In genomic region chr13:20026612-20027011, GRCm38 (mm10) we compare ENCODE assay signal across 20 mouse cellular contexts.
A peak's percentile ranks its signal among the peaks of the same experiment; 100 is the strongest.
DNase-seq lines count a peak whose midpoint lies in the region; ATAC-seq and TF ChIP-seq lines count a peak whose summit lies in the region.
"Had no signal": no experiment of that assay in that cellular context is flagged by ENCODE, and none has a peak within 500 bp of the region (broad histone marks: within the 10 kb centered on the region; RNA-seq: fewer than 3 reads in every experiment).

No protein-coding gene starts in this region.

- no peak for TF ChIP-seq CTCF in lung, postnatal 0 days (IDR thresholded peaks at IDR 0.05)
- TF ChIP-seq CTCF in intestine, postnatal 0 days (IDR thresholded peaks at IDR 0.05; ENCODE audit: low read depth): no peak

- DNase-seq in lung, postnatal 0 days (ENCODE audit: low spot score): peak; percentile 17
- DNase-seq in lung, postnatal 4 days: no peak
- peak; percentile 28 for DNase-seq in 416B (ENCODE audit: low read depth)
- DNase-seq in yolk sac, embryonic 10.5 days (ENCODE audit: low spot score): no peak
- DNase-seq: adrenal gland, postnatal 10 days; adrenal gland, postnatal 25 days; cerebellum, adult 11 months; cerebellum, adult 18-20 months; cerebellum, adult 8-10 months; cerebellum, adult 9-11 months; cerebellum, postnatal 14 days; cerebellum, postnatal 36 days had no signal

- H3K4me3 ChIP-seq in lung, postnatal 0 days (ENCODE audit: low read depth, low read length): no peak overlapping the region
- H3K4me3 ChIP-seq in intestine, embryonic 15.5 days (replicated peaks): no peak overlapping the region
- H3K4me3 ChIP-seq in intestine, postnatal 0 days (ENCODE audit: low read depth, low read length): no peak overlapping the region
- H3K4me3 ChIP-seq in heart, embryonic 11.5 days (ENCODE audit: low read depth, low read length): no peak overlapping the region
- no peak overlapping the region for H3K4me3 ChIP-seq in heart, embryonic 12.5 days
- H3K4me3 ChIP-seq: embryonic facial prominence, embryonic 10.5 days; embryonic facial prominence, embryonic 12.5 days; forebrain, embryonic 13.5 days; forebrain, embryonic 15.5 days had no signal

- H3K4me1 ChIP-seq in lung, postnatal 0 days (ENCODE audit: insufficient read depth, low read depth, low read length): no peaks in the 10 kb centered on the region; the same call in 1 of the 2 replicates
- H3K4me1 ChIP-seq in intestine, embryonic 15.5 days (replicated peaks): no peaks in the 10 kb centered on the region
- no peaks in the 10 kb centered on the region for H3K4me1 ChIP-seq in intestine, postnatal 0 days (replicated peaks; ENCODE audit: control insufficient read depth, insufficient read depth, low read length)
- no peaks in the 10 kb centered on the region for H3K4me1 ChIP-seq in heart, embryonic 11.5 days (ENCODE audit: control insufficient read depth, insufficient read depth, low read length)
- H3K4me1 ChIP-seq in heart, embryonic 12.5 days (replicated peaks): no peaks in the 10 kb centered on the region
- H3K4me1 ChIP-seq: embryonic facial prominence, embryonic 10.5 days; embryonic facial prominence, embryonic 12.5 days; forebrain, embryonic 13.5 days; forebrain, embryonic 15.5 days had no signal

- no peak overlapping the region for H3K9ac ChIP-seq in lung, postnatal 0 days (replicated peaks; ENCODE audit: low read depth)
- H3K9ac ChIP-seq in intestine, embryonic 15.5 days: no peak overlapping the region
- H3K9ac ChIP-seq in intestine, postnatal 0 days (ENCODE audit: low read depth, low read length): no peak overlapping the region
- no peak overlapping the region for H3K9ac ChIP-seq in heart, embryonic 11.5 days (ENCODE audit: low read depth, low read length)
- H3K9ac ChIP-seq in heart, embryonic 12.5 days: no peak overlapping the region
- H3K9ac ChIP-seq: embryonic facial prominence, embryonic 12.5 days; forebrain, embryonic 13.5 days; forebrain, embryonic 15.5 days had no signal

- no peak overlapping the region for H3K27ac ChIP-seq in lung, postnatal 0 days (ENCODE audit: low read length)
- no peak overlapping the region for H3K27ac ChIP-seq in intestine, embryonic 15.5 days
- no peak overlapping the region for H3K27ac ChIP-seq in intestine, postnatal 0 days (ENCODE audit: low read depth, low read length)
- no peak overlapping the region for H3K27ac ChIP-seq in heart, embryonic 11.5 days (ENCODE audit: low read depth, low read length)
- no peak overlapping the region for H3K27ac ChIP-seq in heart, embryonic 12.5 days (ENCODE audit: poor library complexity, severe bottlenecking)
- H3K27ac ChIP-seq: embryonic facial prominence, embryonic 10.5 days; embryonic facial prominence, embryonic 12.5 days; forebrain, embryonic 13.5 days; forebrain, embryonic 15.5 days had no signal

- no peak for ATAC-seq in lung, postnatal 0 days
- ATAC-seq in intestine, embryonic 15.5 days: peak; percentile 39; the same call in 1 of the 2 replicates
- ATAC-seq in intestine, postnatal 0 days: peak; percentile 66
- no peak for ATAC-seq in heart, embryonic 11.5 days (replicated peaks; ENCODE audit: insufficient number of reproducible peaks, low FRiP score, low TSS enrichment)
- no peak for ATAC-seq in heart, embryonic 12.5 days (ENCODE audit: insufficient number of reproducible peaks, low FRiP score)
- ATAC-seq: forebrain, embryonic 13.5 days; forebrain, embryonic 15.5 days had no signal

- H3K27me3 ChIP-seq in lung, postnatal 0 days (replicated peaks; ENCODE audit: insufficient read depth, low read length): no peaks in the 10 kb centered on the region
- no peaks in the 10 kb centered on the region for H3K27me3 ChIP-seq in intestine, embryonic 15.5 days (replicated peaks)
- no peaks in the 10 kb centered on the region for H3K27me3 ChIP-seq in intestine, postnatal 0 days (replicated peaks; ENCODE audit: control insufficient read depth, insufficient read depth, low read length)
- no peaks in the 10 kb centered on the region for H3K27me3 ChIP-seq in heart, embryonic 11.5 days (ENCODE audit: control insufficient read depth, insufficient read depth, low read length)
- no peaks in the 10 kb centered on the region for H3K27me3 ChIP-seq in heart, embryonic 12.5 days (replicated peaks)
- H3K27me3 ChIP-seq: embryonic facial prominence, embryonic 12.5 days; forebrain, embryonic 13.5 days; forebrain, embryonic 15.5 days had no signal

- no peaks in the 10 kb centered on the region for H3K36me3 ChIP-seq in lung, postnatal 0 days (ENCODE audit: insufficient read depth, low read length)
- H3K36me3 ChIP-seq in intestine, embryonic 15.5 days: no peaks in the 10 kb centered on the region
- no peaks in the 10 kb centered on the region for H3K36me3 ChIP-seq in intestine, postnatal 0 days (ENCODE audit: control insufficient read depth, insufficient read depth)
- H3K36me3 ChIP-seq in heart, embryonic 11.5 days (ENCODE audit: control insufficient read depth, insufficient read depth, low read length): no peaks in the 10 kb centered on the region
- H3K36me3 ChIP-seq in heart, embryonic 12.5 days: no peaks in the 10 kb centered on the region
- H3K36me3 ChIP-seq: embryonic facial prominence, embryonic 10.5 days; embryonic facial prominence, embryonic 12.5 days; forebrain, embryonic 15.5 days had no signal

- TF ChIP-seq EP300 in lung, postnatal 0 days (IDR thresholded peaks at IDR 0.05): no peak

- H3K9me3 ChIP-seq in lung, postnatal 0 days (ENCODE audit: low read length): no peaks in the 10 kb centered on the region
- H3K9me3 ChIP-seq in intestine, embryonic 15.5 days: no peaks in the 10 kb centered on the region
- no peaks in the 10 kb centered on the region for H3K9me3 ChIP-seq in intestine, postnatal 0 days (ENCODE audit: control insufficient read depth)
- no peaks in the 10 kb centered on the region for H3K9me3 ChIP-seq in heart, embryonic 11.5 days (replicated peaks; ENCODE audit: control insufficient read depth, low read length)
- no peaks in the 10 kb centered on the region for H3K9me3 ChIP-seq in heart, embryonic 12.5 days (replicated peaks)
- H3K9me3 ChIP-seq: embryonic facial prominence, embryonic 10.5 days; embryonic facial prominence, embryonic 12.5 days; forebrain, embryonic 13.5 days; forebrain, embryonic 15.5 days had no signal

- WGBS in lung, postnatal 0 days: 62% methylated on average over 6 of the region's 6 CpGs
- 67% methylated on average over 6 of the region's 6 CpGs for WGBS in intestine, embryonic 15.5 days
- WGBS in intestine, postnatal 0 days: 54% methylated on average over 6 of the region's 6 CpGs
- 67% methylated on average over 6 of the region's 6 CpGs for WGBS in heart, embryonic 11.5 days (ENCODE audit: insufficient replicate concordance)
- 69% methylated on average over 6 of the region's 6 CpGs for WGBS in heart, embryonic 12.5 days

- no peak overlapping the region for H3K4me2 ChIP-seq in lung, postnatal 0 days (replicated peaks; ENCODE audit: low read depth, low read length)
- H3K4me2 ChIP-seq in intestine, embryonic 15.5 days (replicated peaks): no peak overlapping the region
- no peak overlapping the region for H3K4me2 ChIP-seq in intestine, postnatal 0 days (replicated peaks; ENCODE audit: low read depth)
- no peak overlapping the region for H3K4me2 ChIP-seq in heart, embryonic 11.5 days
- H3K4me2 ChIP-seq in heart, embryonic 12.5 days: no peak overlapping the region
- H3K4me2 ChIP-seq: embryonic facial prominence, embryonic 12.5 days; forebrain, embryonic 13.5 days; forebrain, embryonic 15.5 days had no signal

Comparison
In these comparisons a context has a peak if more than half of its experiments do, and no peak if none do; other contexts are left out.
1. DNase-seq: peak in lung, postnatal 0 days (single experiment) and 416B (single experiment); none in lung, postnatal 4 days (0 of 2) and yolk sac, embryonic 10.5 days (single experiment).
2. ATAC-seq: peak in intestine, embryonic 15.5 days (single experiment) and intestine, postnatal 0 days (single experiment); none in lung, postnatal 0 days (single experiment), heart, embryonic 11.5 days (single experiment) and heart, embryonic 12.5 days (single experiment).